Mouse (Mus musculus) liver, adult 2 months (tissue): ENCODE measurements at regions not wholly inside any gene's neighbourhood (a gene's known extent, or its start where the extent isn't known, plus 50 kb on each side); places are given as distances from the start of the nearest gene placed in this dataset.

Experiments
- CTCF ChIP-seq: fragments of 200-500 bp; IDR thresholded peaks from 2 replicates; pipeline ENCODE4 v1.5.1; 2011; ENCODE audit warnings: low read depth, low read length, control low read depth
- POLR2A ChIP-seq: fragments of 200-500 bp; IDR thresholded peaks from 2 replicates; pipeline ENCODE4 v1.6.1; 2011; ENCODE audit warnings: low read length, control low read depth; ENCODE audit not compliant: insufficient read depth; ENCODE audit errors: extremely low read depth

DNA sequence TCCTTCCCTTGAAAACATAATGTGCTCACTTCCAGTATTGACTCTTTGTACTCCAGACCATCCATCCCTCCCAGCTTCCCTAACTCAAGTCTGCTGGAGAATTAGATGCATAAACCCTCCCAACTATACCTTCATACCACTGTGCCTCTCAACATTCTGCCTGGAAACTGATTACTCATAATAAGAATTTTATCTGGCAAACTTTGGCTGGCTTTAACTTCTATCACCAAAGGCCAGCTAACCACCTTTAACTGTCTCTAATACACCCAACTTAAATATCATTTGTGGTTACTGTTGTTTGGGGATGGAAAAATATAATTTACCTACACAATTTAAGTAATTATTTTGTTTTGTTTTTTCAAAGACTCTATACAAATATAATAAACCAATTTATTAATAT, 54.0 kb upstream of the Mbnl1 start:
- TF ChIP-seq POLR2A (no peak), CTCF (no peak)
